Mouse (Mus musculus) bone marrow, adult 2 months (tissue): ENCODE measurements around the gene Ribc2.

Experiments
- CTCF ChIP-seq: fragments of 200-500 bp; IDR thresholded peaks from 2 replicates; pipeline ENCODE4 v1.5.1; 2011; ENCODE audit warnings: low read length, control low read depth; ENCODE audit not compliant: control insufficient read depth, insufficient read depth
- POLR2A ChIP-seq: fragments of 200-500 bp; IDR thresholded peaks from 2 replicates; pipeline ENCODE4 v1.6.1; 2011; ENCODE audit warnings: low read depth, mild to moderate bottlenecking, control low read depth, low read length, borderline replicate concordance; ENCODE audit not compliant: control insufficient read depth

DNA sequence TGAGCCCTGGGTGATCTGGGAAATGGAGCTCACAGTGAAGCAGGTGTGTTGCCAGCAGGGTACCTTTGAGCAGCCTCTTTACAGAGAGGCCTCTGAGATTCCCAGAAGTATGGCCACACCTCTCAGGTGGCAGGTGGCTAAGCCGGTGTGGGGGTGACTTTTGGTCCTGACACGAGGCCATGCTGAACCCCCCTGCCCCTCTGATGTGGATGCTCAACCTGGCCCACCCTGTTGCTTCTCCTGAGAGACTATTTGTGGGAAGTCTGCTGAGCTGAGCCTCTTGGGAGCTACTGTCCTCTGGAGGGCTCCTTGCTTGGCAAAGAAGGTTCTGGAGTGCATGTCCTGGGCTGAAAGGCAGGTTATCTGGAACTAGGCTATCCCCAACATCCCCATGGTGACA is 10.6 kb downstream of the Ribc2 start:
- no peak for TF ChIP-seq CTCF
- no peak for TF ChIP-seq POLR2A
